Comparison of ENCODE assay signal across 21 mouse cellular contexts in the genomic region with DNA sequence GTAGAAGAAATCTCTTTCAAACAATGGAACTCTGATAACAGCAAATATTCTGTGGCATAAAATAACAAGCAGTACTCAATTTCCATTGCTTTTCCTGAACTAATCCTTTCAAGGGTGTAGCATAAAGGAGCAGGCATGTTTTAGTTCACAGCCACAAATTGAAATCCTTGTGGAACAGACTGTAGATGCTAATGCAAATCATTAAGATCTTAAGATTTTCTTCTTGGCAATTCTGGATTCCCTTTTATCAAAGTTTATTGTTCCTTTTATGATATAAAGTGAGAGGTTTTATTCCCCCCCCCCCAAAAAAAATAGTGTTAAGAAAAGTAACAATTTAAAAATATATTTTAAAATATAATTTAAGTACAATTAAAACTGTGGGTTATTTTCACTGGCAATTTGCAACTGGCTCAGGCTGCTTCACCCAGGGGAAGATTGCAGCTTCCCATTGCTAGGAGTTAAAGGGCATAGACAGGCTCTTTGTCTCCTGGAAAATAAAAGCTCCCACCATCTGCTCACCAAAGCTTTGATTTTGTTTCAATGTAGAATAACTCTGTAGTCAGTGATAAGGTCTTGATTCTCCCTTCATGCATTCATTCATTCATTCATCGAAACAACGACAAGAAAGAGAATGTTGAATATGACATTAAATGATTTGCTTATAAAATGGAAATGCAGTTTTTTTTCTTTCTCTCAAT. TPM values are rescaled to one million over a fixed set of nuclear protein-coding genes. Genes with fewer than 3 reads are reported as not detected.
DNase-seq lines count a peak whose midpoint lies in the region; ATAC-seq and TF ChIP-seq lines count a peak whose summit lies in the region.
"Had no signal": no experiment of that assay in that cellular context is flagged by ENCODE, and none has a peak within 500 bp of the region (broad histone marks: within the 10 kb centered on the region; RNA-seq: fewer than 3 reads in every experiment).

No protein-coding gene starts in this region.

- H3K9ac ChIP-seq in forebrain, embryonic 14.5 days (ENCODE audit: low read length) = no peak overlapping the region
- H3K9ac ChIP-seq in hindbrain, embryonic 16.5 days (ENCODE audit: low read depth, low read length) = no peak overlapping the region
- no peak overlapping the region for H3K9ac ChIP-seq in midbrain, postnatal 0 days (replicated peaks; ENCODE audit: low read length, poor library complexity, severe bottlenecking)
- H3K9ac ChIP-seq: heart, embryonic 13.5 days; limb, embryonic 12.5 days; liver, embryonic 14.5 days had no signal

- H3K4me3 ChIP-seq in forebrain, embryonic 14.5 days (ENCODE audit: low read depth, low read length) = no peak overlapping the region
- no peak overlapping the region for H3K4me3 ChIP-seq in hindbrain, embryonic 16.5 days (ENCODE audit: low read length)
- H3K4me3 ChIP-seq in midbrain, postnatal 0 days (ENCODE audit: low read depth, low read length) = no peak overlapping the region
- H3K4me3 ChIP-seq: heart, embryonic 13.5 days; limb, embryonic 12.5 days had no signal

- DNase-seq in brain, embryonic 14.5 days (ENCODE audit: low read depth) = peak; percentile 90
- peak; percentile 76 for DNase-seq in forebrain, embryonic 14.5 days (ENCODE audit: low spot score)
- DNase-seq in midbrain, postnatal 0 days (ENCODE audit: low spot score) = peak; percentile 30
- no peak for DNase-seq in layer of hippocampus, postnatal 14 days (ENCODE audit: low spot score in 2 of 2)
- DNase-seq in cerebellum, adult 9-11 months = no peak
- DNase-seq in cerebellum, adult 11-12 months = no peak
- no peak for DNase-seq in lung, postnatal 36 days
- DNase-seq: cerebellum, postnatal 36 days; gastrocnemius, postnatal 25 days; kidney, adult 2 months; thymus, postnatal 25 days had no signal

- H3K36me3 ChIP-seq in forebrain, embryonic 14.5 days (ENCODE audit: control insufficient read depth, insufficient read depth, low read length) = no peaks in the 10 kb centered on the region
- no peaks in the 10 kb centered on the region for H3K36me3 ChIP-seq in hindbrain, embryonic 16.5 days (ENCODE audit: control insufficient read depth, insufficient read depth, low read length)
- no peaks in the 10 kb centered on the region for H3K36me3 ChIP-seq in midbrain, postnatal 0 days (ENCODE audit: insufficient read depth, low read length)
- H3K36me3 ChIP-seq: heart, embryonic 13.5 days; limb, embryonic 12.5 days had no signal

- peak; percentile 82 for ATAC-seq in forebrain, embryonic 14.5 days
- peak; percentile 45; the same call in 1 of the 2 replicates for ATAC-seq in hindbrain, embryonic 16.5 days
- no peak for ATAC-seq in midbrain, postnatal 0 days (ENCODE audit: low FRiP score)
- ATAC-seq: lung, postnatal 0 days; Patski had no signal

- no peak overlapping the region for H3K4me2 ChIP-seq in forebrain, embryonic 14.5 days (ENCODE audit: low read length)
- no peak overlapping the region for H3K4me2 ChIP-seq in hindbrain, embryonic 16.5 days (ENCODE audit: low read length)
- H3K4me2 ChIP-seq in midbrain, postnatal 0 days (ENCODE audit: low read depth, low read length, poor library complexity, severe bottlenecking) = no peak overlapping the region
- H3K4me2 ChIP-seq: heart, embryonic 13.5 days; limb, embryonic 12.5 days had no signal

- WGBS in forebrain, embryonic 14.5 days = 33% methylated on average over 2 of the region's 2 CpGs
- 18% methylated on average over 2 of the region's 2 CpGs for WGBS in hindbrain, embryonic 16.5 days
- WGBS in midbrain, postnatal 0 days = 15% methylated on average over 2 of the region's 2 CpGs

- TF ChIP-seq POLR2A in brain, embryonic 14.5 days (IDR thresholded peaks at IDR 0.05; ENCODE audit: borderline replicate concordance, extremely low read depth, insufficient read depth, insufficient read length, poor library complexity, severe bottlenecking) = no peak

- H3K27ac ChIP-seq in forebrain, embryonic 14.5 days (ENCODE audit: low read depth, low read length) = peak overlapping the region; percentile 16; the same call in 1 of the 2 replicates
- no peak overlapping the region for H3K27ac ChIP-seq in hindbrain, embryonic 16.5 days (ENCODE audit: low read depth, low read length)
- H3K27ac ChIP-seq in midbrain, postnatal 0 days (ENCODE audit: low read depth, low read length) = 0 out of 2 replicates have a peak overlapping the region, but pooled peaks have one; percentile 32
- H3K27ac ChIP-seq: heart, embryonic 13.5 days; limb, embryonic 12.5 days; liver, embryonic 14.5 days had no signal

- TF ChIP-seq CTCF in brain, embryonic 14.5 days (IDR thresholded peaks at IDR 0.05; ENCODE audit: borderline replicate concordance, extremely low read depth, insufficient read depth, insufficient read length) = no peak
- TF ChIP-seq CTCF in midbrain, postnatal 0 days (IDR thresholded peaks at IDR 0.05) = no peak

- 0 out of 2 replicates have a peak, but pooled peaks cover 2% of the 10 kb centered on the region for H3K4me1 ChIP-seq in forebrain, embryonic 14.5 days (ENCODE audit: control insufficient read depth, insufficient read depth, low read length)
- no peaks in the 10 kb centered on the region for H3K4me1 ChIP-seq in hindbrain, embryonic 16.5 days (ENCODE audit: control insufficient read depth, insufficient read depth, low read depth, low read length)
- H3K4me1 ChIP-seq in midbrain, postnatal 0 days (ENCODE audit: insufficient read depth, low read length) = no peaks in the 10 kb centered on the region
- H3K4me1 ChIP-seq: heart, embryonic 13.5 days; limb, embryonic 12.5 days had no signal

- no peaks in the 10 kb centered on the region for H3K9me3 ChIP-seq in forebrain, embryonic 14.5 days (replicated peaks; ENCODE audit: control insufficient read depth, low read length)
- no peaks in the 10 kb centered on the region for H3K9me3 ChIP-seq in hindbrain, embryonic 16.5 days (ENCODE audit: control insufficient read depth, low read length)
- H3K9me3 ChIP-seq in midbrain, postnatal 0 days (ENCODE audit: low read length) = no peaks in the 10 kb centered on the region
- H3K9me3 ChIP-seq: heart, embryonic 13.5 days; limb, embryonic 12.5 days had no signal

- H3K27me3 ChIP-seq in forebrain, embryonic 14.5 days (replicated peaks; ENCODE audit: control insufficient read depth, insufficient read depth, low read length) = no peaks in the 10 kb centered on the region
- H3K27me3 ChIP-seq in hindbrain, embryonic 16.5 days (replicated peaks; ENCODE audit: control insufficient read depth, insufficient read depth, low read length) = no peaks in the 10 kb centered on the region
- no peaks in the 10 kb centered on the region for H3K27me3 ChIP-seq in midbrain, postnatal 0 days (ENCODE audit: insufficient read depth, low read length)
- H3K27me3 ChIP-seq: heart, embryonic 13.5 days; limb, embryonic 12.5 days; Patski had no signal

RNA-seq across cellular contexts. Expression of gene Hdgfl1, which starts 24.1 kb away (rescaled TPM):
- polyA plus RNA-seq in brain, embryonic 14.5 days (2012; rRNA removed) = not detected in 2 replicates
- not detected in 2 replicates for polyA plus RNA-seq in forebrain, embryonic 14.5 days (2014; fragmentation: Nextera tagmentation; extraction: Ambion mirVana)
- not detected in 2 replicates for polyA plus RNA-seq in hindbrain, embryonic 16.5 days (2015; fragmentation: Nextera tagmentation; extraction: Ambion mirVana)
- total RNA-seq in midbrain, postnatal 0 days (2014; rRNA removed) = not detected in 2 replicates
- polyA plus RNA-seq in midbrain, postnatal 0 days (2015; fragmentation: Nextera tagmentation; extraction: Ambion mirVana) = not detected in 2 replicates
- total RNA-seq in layer of hippocampus, postnatal 14 days (2021) = not detected
- total RNA-seq: adrenal gland, postnatal 4 days; gastrocnemius, postnatal 25 days; hematopoietic stem cell, adult 5-6 weeks had no signal
- polyA plus RNA-seq: embryonic facial prominence, embryonic 14.5 days; heart, embryonic 13.5 days; large intestine, adult 2 months; limb, embryonic 12.5 days; liver, embryonic 14.5 days; lung, postnatal 0 days; Patski had no signal

Comparison
In these comparisons a context has a peak if more than half of its experiments do, and no peak if none do; other contexts are left out.
1. DNase-seq: peak in brain, embryonic 14.5 days (single experiment), forebrain, embryonic 14.5 days (single experiment) and midbrain, postnatal 0 days (single experiment); none in layer of hippocampus, postnatal 14 days (0 of 2), cerebellum, adult 9-11 months (single experiment), cerebellum, adult 11-12 months (single experiment) and lung, postnatal 36 days (single experiment).